22 mouse cellular contexts compared by ENCODE assay signal in genomic region chr1:182914121-182914908, GRCm38 (mm10). TPM values are rescaled to one million over a fixed set of nuclear protein-coding genes. Genes with fewer than 3 reads are reported as not detected.
DNase-seq lines count a peak whose midpoint lies in the region; ATAC-seq and TF ChIP-seq lines count a peak whose summit lies in the region.
"Had no signal": no experiment of that assay in that cellular context is flagged by ENCODE, and none has a peak within 500 bp of the region (broad histone marks: within the 10 kb centered on the region; RNA-seq: fewer than 3 reads in every experiment).

No protein-coding gene starts in this region.

- WGBS in liver, adult 2 months, result 54% methylated on average over 4 of the region's 4 CpGs
- WGBS in liver, embryonic 11.5 days, result 76% methylated on average over 4 of the region's 4 CpGs
- WGBS in intestine, embryonic 15.5 days, result 63% methylated on average over 4 of the region's 4 CpGs
- 52% methylated on average over 4 of the region's 4 CpGs for WGBS in liver, embryonic 16.5 days (ENCODE audit: insufficient replicate concordance)

- TF ChIP-seq POLR2A in liver, adult 2 months (IDR thresholded peaks at IDR 0.05; ENCODE audit: extremely low read depth, insufficient read depth, low read length), result no peak

- no peaks in the 10 kb centered on the region for H3K27me3 ChIP-seq in liver, adult 2 months (ENCODE audit: control insufficient read depth, insufficient read depth, low read length)
- no peaks in the 10 kb centered on the region for H3K27me3 ChIP-seq in liver, embryonic 11.5 days (replicated peaks; ENCODE audit: control insufficient read depth, insufficient read depth, low read length)
- H3K27me3 ChIP-seq in intestine, embryonic 15.5 days (replicated peaks), result no peaks in the 10 kb centered on the region
- no peaks in the 10 kb centered on the region for H3K27me3 ChIP-seq in liver, embryonic 16.5 days (ENCODE audit: control insufficient read depth, insufficient read depth, low read depth, low read length)
- H3K27me3 ChIP-seq: heart, embryonic 13.5 days; hindbrain, embryonic 15.5 days had no signal

- ATAC-seq in liver, embryonic 11.5 days (replicated peaks; ENCODE audit: low FRiP score), result no peak; the same call in 1 of the 2 replicates
- peak; percentile 96 for ATAC-seq in intestine, embryonic 15.5 days
- peak; percentile 86 for ATAC-seq in liver, embryonic 16.5 days (ENCODE audit: low read depth)
- ATAC-seq: forebrain, postnatal 0 days had no signal

- peaks cover 11% of the 10 kb centered on the region; the same call in 1 of the 2 replicates for H3K4me1 ChIP-seq in liver, adult 2 months (ENCODE audit: control insufficient read depth, insufficient read depth, low read length)
- H3K4me1 ChIP-seq in liver, embryonic 11.5 days (replicated peaks; ENCODE audit: control insufficient read depth, insufficient read depth, low read length), result no peaks in the 10 kb centered on the region
- no peaks in the 10 kb centered on the region; the same call in 1 of the 2 replicates for H3K4me1 ChIP-seq in intestine, embryonic 15.5 days (replicated peaks)
- no peaks in the 10 kb centered on the region; the same call in none of the 2 replicates for H3K4me1 ChIP-seq in liver, embryonic 16.5 days (ENCODE audit: control insufficient read depth, low read depth, low read length)

- no peak overlapping the region for H3K4me3 ChIP-seq in liver, adult 2 months (ENCODE audit: insufficient read depth, low read depth, low read length)
- H3K4me3 ChIP-seq in liver, embryonic 11.5 days (ENCODE audit: low read depth, low read length), result no peak overlapping the region
- no peak overlapping the region for H3K4me3 ChIP-seq in intestine, embryonic 15.5 days (replicated peaks)
- H3K4me3 ChIP-seq in liver, embryonic 16.5 days (ENCODE audit: low read depth, low read length), result no peak overlapping the region
- H3K4me3 ChIP-seq: forebrain, embryonic 10.5 days; heart, embryonic 13.5 days; hindbrain, embryonic 15.5 days; layer of hippocampus, adult 2 months had no signal

- no peaks in the 10 kb centered on the region for H3K79me2 ChIP-seq in liver, adult 2 months (ENCODE audit: control insufficient read depth, insufficient read depth, low read length)

- peak; percentile 78 for DNase-seq in liver, adult 2 months (ENCODE audit: extremely low read depth, low read depth, low spot score)
- DNase-seq in liver, embryonic 11.5 days (ENCODE audit: low spot score), result no peak
- DNase-seq in yolk sac, embryonic 10.5 days (ENCODE audit: low spot score), result peak; percentile 47
- DNase-seq in adipocyte (ENCODE audit: low spot score), result no peak
- DNase-seq in left cerebral cortex, adult 8-10 months (ENCODE audit: low spot score in 2 of 2), result no peak
- DNase-seq: adrenal gland, adult 2 months; cerebellum, adult 2 months; forebrain, postnatal 0 days; heart, postnatal 4 days; layer of hippocampus, postnatal 36 days; lung, adult 18-20 months; lung, postnatal 36 days; right cerebral cortex, postnatal 25 days; thymus, postnatal 36 days had no signal

- no peaks in the 10 kb centered on the region for H3K36me3 ChIP-seq in liver, adult 2 months (ENCODE audit: control insufficient read depth, insufficient read depth, low read length)
- no peaks in the 10 kb centered on the region for H3K36me3 ChIP-seq in liver, embryonic 11.5 days (ENCODE audit: control insufficient read depth, insufficient read depth, low read length)
- H3K36me3 ChIP-seq in intestine, embryonic 15.5 days, result no peaks in the 10 kb centered on the region
- H3K36me3 ChIP-seq in liver, embryonic 16.5 days (ENCODE audit: control insufficient read depth, insufficient read depth), result no peaks in the 10 kb centered on the region
- H3K36me3 ChIP-seq: forebrain, embryonic 10.5 days; heart, embryonic 13.5 days; hindbrain, embryonic 15.5 days had no signal

- H3K4me2 ChIP-seq in liver, embryonic 11.5 days, result no peak overlapping the region
- H3K4me2 ChIP-seq in intestine, embryonic 15.5 days (replicated peaks), result no peak overlapping the region
- no peak overlapping the region for H3K4me2 ChIP-seq in liver, embryonic 16.5 days (ENCODE audit: low read depth, low read length)
- H3K4me2 ChIP-seq: heart, embryonic 13.5 days; hindbrain, embryonic 15.5 days had no signal

- no peaks in the 10 kb centered on the region for H3K9me3 ChIP-seq in liver, embryonic 11.5 days (ENCODE audit: control insufficient read depth, low read length)
- H3K9me3 ChIP-seq in intestine, embryonic 15.5 days, result no peaks in the 10 kb centered on the region
- H3K9me3 ChIP-seq in liver, embryonic 16.5 days (replicated peaks; ENCODE audit: control insufficient read depth, low read length), result no peaks in the 10 kb centered on the region
- H3K9me3 ChIP-seq: hindbrain, embryonic 15.5 days had no signal

- no peak for TF ChIP-seq CTCF in liver, adult 2 months (IDR thresholded peaks at IDR 0.05; ENCODE audit: low read depth, low read length)

- H3K27ac ChIP-seq in liver, adult 2 months (replicated peaks; ENCODE audit: insufficient read depth, low read depth, low read length), result no peak overlapping the region
- no peak overlapping the region for H3K27ac ChIP-seq in liver, embryonic 11.5 days (ENCODE audit: low read depth, low read length)
- peak overlapping the region; percentile 54 for H3K27ac ChIP-seq in intestine, embryonic 15.5 days
- H3K27ac ChIP-seq in liver, embryonic 16.5 days (ENCODE audit: low read length), result no peak overlapping the region
- H3K27ac ChIP-seq: forebrain, embryonic 10.5 days; heart, embryonic 13.5 days; hindbrain, embryonic 15.5 days; kidney, postnatal 0 days; layer of hippocampus, adult 2 months had no signal

- H3K9ac ChIP-seq in liver, adult 2 months (ENCODE audit: low read depth, low read length), result no peak overlapping the region
- H3K9ac ChIP-seq in liver, embryonic 11.5 days (ENCODE audit: low read depth, low read length), result no peak overlapping the region
- no peak overlapping the region for H3K9ac ChIP-seq in intestine, embryonic 15.5 days
- H3K9ac ChIP-seq in liver, embryonic 16.5 days (ENCODE audit: low read depth, low read length), result no peak overlapping the region
- H3K9ac ChIP-seq: forebrain, postnatal 0 days; heart, embryonic 13.5 days; hindbrain, embryonic 15.5 days had no signal

RNA-seq across cellular contexts. Expression of gene Tlr5, which starts 40.3 kb away (rescaled TPM):
- total RNA-seq in liver, adult 2 months (2014; rRNA removed), result 3.2 and 3.5 TPM in 2 replicates
- 4.4 and 6.3 TPM in 2 replicates for polyA plus RNA-seq in liver, adult 2 months (2012; rRNA removed)
- 0.48 and 0.49 TPM in 2 replicates for polyA plus RNA-seq in liver, embryonic 11.5 days (2014; fragmentation: Nextera tagmentation; extraction: Ambion mirVana)
- polyA plus RNA-seq in intestine, embryonic 15.5 days (2015; fragmentation: Nextera tagmentation; extraction: Ambion mirVana), result 4.0 and 4.4 TPM in 2 replicates
- polyA plus RNA-seq in liver, embryonic 16.5 days (2015; fragmentation: Nextera tagmentation; extraction: Ambion mirVana), result 1.1 and 1.2 TPM in 2 replicates
- under 1 TPM; 0.16 to 0.94 (median 0.64) TPM for total RNA-seq in left cerebral cortex, adult 8-10 months (2022)
- polyA plus RNA-seq: C2C12 had no signal

Comparison
In these comparisons a context has a peak if more than half of its experiments do, and no peak if none do; other contexts are left out.
1. DNase-seq: peak in liver, adult 2 months (single experiment) and yolk sac, embryonic 10.5 days (single experiment); none in liver, embryonic 11.5 days (single experiment), adipocyte (single experiment) and left cerebral cortex, adult 8-10 months (0 of 2).